Mouse (Mus musculus) embryo, embryonic 10 days (tissue): ENCODE measurements at regions not wholly inside any gene's neighbourhood (a gene's known extent, or its start where the extent isn't known, plus 50 kb on each side); places are given as distances from the start of the nearest gene placed in this dataset.
"Not testable (repeated sequence)": the region's sequence is repeated elsewhere in the genome, so short reads cannot be mapped to it uniquely, and the experiment has no call there.

Source experiments
- DNase-seq: peaks from one replicate; pipeline ENCODE4 v3.0.0-alpha.2; 2015; ENCODE audit warnings: low spot score

DNA sequence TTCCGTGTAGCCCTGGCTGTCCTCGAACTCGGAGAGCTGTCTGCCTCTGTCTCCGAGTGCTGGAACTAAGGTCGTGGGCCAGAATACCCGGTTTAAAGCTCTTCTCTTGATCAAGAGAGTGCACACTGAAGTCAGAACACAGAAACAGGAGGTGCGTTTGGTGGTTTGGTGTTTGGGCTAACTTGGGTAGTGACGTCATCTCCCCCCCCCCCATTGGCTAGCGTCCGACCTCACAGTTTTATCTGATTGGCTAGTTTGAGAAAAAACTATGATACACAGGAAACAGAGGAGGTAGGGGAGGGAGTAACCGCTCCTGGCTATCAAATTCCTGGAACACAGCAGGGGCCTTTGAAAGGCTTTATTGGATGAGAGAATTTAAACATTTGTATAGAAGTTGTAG lies 60.2 kb upstream of the Pim1 start:
- no peak for DNase-seq

DNA sequence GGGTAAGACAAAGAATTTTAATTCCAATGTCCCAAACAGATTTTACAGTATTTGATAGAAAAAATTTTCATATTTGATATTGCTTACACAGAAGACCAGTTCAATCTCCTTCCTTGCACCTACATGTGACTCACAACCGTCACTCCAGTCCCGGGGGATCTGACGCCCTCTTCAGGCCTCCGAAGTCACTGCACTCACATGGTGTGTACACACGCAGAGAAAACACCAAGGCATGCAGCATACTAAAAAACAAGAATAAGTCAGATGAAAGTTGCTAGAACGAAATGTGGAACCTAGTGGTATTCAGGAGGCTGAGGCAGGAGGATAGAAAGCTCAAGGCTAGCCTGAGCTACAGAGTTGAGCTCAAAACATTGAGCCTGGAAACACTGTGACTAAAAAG lies 59.7 kb upstream of the Pim1 start:
- no peak for DNase-seq

DNA sequence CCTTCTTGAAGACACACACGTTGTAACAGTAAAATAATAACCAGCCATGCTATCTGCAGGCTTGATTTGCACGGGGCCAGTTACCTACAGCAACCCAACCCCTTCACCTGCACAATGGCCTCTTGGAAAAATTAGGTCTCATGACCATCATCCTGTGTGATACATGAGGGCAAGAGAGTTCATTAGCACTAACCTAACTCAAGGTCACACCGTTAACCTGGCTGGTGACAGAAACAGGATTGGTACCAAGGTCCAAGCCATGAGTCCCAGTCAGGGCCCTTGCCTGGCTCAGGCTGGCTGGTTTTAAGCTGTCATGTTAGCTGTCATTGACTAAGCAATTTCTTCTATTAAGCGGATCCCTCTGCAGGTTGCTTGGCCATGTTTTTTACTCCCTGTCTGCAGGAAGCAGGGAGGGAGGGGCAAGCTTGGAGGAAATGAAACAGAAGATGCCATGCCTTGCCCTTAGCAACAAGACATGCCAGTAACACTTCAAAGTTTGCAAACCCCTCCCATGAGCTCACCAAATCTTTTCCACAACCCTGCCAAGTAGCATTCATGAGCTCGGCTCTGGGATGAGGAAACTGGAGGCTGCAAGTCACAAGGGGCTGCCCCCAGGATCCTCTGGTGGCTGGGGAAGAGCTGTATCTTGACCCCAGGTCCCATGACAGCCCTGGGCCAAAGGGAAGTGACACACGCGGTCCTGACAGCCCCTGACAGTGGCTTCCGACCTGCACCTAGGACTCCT lies 58.8 kb upstream of the Pim1 start:
- DNase-seq, result no peak

DNA sequence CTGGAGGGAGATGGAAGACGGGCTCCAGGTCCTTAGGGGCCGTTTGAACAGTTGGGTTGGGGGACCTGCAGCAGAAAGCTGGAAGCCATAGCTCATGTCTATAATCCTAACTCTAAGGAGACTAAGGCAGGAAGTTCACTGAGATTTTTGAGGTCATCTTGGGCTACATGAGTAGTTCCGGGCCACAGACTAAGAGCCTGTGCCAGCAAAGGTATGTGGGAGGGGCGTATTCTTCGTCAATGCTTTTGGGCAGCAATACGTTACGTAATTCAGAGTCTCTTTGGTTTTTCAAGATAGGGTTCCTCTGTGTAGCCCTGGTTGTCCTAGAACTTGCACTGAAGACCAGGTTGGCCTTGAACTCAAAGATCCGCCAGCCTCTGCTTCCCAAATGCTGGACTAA lies 57.9 kb upstream of the Pim1 start:
- no peak for DNase-seq

DNA sequence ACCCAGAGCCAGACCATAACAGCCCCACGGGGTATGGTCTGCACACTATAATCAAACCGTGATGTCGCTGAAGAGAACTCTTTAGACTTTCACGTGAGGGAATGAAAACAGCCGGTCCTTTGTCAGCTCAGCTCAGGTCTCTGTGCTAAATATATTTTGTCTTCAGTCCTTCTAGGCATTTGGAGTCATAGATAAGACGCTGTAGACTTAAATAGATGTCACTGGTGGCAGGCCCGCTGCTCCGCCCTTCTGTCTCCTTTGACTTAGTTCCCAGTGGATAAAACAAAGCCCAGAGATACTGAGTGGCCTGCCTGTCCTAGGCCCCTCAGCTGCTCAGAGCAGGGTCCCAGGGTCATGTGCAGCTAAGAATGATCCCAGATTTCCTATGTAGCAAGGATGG lies 57.2 kb upstream of the Pim1 start:
- DNase-seq, result no peak

DNA sequence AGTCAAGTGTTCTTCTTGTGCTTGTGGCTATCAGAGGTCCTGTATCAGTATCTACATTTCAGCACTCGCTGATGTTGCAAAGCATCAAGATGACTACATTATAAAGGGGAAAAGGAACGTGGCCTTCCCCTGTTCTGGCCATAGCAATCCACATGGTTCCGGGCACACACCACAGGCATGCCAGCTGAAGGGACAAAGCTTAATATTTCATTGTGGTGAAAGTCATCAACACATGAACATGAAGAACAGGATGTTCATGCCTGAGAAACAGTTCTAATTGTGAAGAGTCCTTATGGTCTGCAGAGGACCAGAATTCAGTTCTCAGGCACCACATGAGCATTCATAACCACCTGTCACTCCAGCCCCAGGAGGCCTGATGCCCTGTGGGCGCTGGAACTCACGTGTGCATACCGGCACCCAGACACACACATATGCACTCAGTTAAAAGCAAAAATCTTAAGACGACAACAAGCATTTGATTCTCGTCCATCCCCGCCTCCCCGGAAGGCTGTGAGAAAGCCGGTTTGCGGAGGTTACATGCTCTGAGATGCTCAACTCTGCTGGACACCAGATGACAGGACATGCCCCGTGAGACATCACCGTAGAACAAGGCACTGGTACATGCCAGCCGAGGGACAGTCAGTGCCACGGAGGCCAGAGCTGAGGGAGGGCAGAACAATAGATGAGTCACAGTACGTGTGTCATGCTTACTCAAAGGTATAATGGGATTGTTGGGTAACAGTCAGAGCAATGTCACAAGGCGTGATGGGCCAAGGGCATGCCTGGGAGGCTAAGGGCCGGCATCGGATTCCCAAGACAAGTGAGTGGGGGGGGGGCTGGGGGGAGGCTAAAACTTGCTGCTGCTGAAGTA lies 56.2 kb upstream of the Pim1 start:
- DNase-seq, result no peak

DNA sequence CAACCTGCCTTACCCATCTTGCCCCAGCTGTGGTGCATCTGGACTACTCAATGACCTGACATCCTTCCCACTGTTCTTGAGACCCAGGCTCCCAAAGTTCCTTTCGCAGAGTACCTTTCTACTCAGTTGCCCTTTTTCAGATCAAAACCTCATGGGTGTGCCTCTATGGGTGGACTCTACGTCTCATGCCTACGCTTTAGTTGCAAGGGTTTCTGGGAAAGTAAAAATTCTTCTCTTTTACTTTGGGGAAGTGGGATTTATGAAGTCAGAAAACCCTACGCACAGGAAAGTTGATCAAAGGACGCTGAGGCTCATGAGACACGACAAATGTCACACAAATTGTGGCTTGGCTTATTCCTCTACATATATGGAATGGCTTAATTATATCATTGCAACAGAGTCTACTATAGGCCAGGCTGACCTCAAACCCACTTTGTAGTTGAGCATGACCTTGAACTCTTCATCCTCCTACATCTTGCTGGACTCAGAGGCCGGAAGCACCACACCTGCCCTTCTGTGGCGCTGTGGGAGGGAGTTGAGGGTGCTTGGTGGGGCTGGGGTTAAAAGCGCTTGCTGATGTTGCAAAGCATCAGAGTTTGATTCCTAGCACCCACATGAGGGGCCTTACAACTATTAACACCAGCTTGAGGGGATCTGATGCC lies 55.1 kb upstream of the Pim1 start:
- DNase-seq, result no peak

DNA sequence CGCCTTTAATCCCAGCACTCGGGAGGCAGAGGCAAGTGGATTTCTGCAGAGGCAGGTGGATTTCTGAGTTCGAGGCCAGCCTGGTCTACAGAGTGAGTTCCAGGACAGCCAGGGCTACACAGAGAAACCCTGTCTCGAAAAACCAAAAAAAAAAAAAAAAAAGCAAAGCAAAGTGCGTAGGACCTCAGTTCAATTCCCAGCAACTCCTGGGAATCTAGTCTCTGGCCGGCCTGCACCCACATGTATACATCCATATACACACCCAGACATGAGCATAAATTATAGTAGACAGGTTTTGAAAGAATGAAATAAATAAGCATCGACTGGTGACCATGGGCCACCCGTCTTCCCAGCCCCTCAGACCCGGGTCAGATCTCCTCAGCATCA lies 54.1 kb upstream of the Pim1 start:
- DNase-seq, result not testable (repeated sequence)

DNA sequence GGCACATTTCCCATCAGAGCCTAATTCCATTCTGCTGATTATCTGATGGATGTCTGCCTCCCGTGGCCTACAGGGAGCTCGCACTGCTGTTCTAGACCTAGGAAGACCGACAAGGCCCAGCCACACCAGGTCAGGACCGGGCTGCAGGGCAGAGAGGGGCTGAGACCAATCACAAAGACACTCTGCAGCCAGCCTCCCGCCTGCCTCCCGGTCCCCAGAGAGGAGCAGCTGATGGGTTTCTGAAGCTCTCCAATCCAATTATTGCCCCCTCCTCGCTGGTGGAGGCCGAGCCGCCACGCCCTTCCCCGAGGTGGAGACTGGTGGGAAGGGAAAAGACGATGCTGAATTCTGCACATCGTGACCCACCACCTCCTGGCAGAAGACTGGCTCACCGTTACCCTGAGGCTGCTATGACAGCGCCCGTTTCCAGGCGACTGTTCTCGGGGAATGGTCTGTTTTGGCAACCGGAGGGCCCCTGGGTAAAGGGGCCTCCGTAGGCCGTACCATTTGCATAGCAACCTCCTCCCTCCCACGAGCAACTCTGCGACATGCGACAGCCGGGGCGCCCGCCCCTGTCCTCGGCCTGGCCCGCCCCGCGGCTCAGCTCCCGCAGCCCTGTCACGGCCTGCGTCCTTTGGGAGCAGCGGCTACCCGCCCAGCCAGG lies 53.5 kb upstream of the Pim1 start:
- peak; percentile 86 for DNase-seq

DNA sequence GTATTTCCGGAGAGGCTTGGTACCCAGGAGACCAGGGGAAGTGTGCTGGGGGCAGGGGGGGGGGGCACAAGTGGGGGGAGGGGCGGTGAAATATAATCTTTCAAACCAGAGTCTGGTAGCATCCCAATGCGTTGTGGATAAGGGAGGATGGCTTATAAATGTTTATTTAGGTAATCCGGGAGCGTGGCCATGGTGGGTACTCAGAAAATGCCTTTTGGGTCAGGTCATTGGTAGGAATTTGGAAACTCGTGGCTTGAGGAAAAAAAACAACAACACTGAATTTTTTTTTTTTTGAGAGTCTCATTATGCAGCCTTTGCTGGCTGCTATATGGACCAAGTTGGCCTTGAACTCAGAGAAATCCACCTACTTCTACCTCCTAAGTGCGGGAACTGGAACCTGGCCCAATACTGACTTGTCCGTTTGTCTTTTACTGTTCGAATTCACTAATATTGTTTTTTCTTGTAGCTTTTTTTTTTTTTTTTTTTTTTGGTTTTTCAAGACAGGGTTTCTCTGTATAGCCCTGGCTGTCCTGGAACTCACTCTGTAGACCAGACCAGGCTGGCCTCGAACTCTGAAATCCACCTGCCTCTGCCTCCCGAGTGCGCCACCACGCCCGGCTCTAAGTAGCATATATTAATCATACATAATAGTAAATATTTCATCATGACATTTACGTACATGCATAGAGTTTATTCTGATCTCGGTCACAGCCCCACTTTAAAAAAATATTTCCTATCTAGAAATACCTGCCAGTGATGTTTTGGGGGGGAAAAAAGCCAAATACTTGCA lies 52.8 kb upstream of the Pim1 start:
- DNase-seq, result no peak

DNA sequence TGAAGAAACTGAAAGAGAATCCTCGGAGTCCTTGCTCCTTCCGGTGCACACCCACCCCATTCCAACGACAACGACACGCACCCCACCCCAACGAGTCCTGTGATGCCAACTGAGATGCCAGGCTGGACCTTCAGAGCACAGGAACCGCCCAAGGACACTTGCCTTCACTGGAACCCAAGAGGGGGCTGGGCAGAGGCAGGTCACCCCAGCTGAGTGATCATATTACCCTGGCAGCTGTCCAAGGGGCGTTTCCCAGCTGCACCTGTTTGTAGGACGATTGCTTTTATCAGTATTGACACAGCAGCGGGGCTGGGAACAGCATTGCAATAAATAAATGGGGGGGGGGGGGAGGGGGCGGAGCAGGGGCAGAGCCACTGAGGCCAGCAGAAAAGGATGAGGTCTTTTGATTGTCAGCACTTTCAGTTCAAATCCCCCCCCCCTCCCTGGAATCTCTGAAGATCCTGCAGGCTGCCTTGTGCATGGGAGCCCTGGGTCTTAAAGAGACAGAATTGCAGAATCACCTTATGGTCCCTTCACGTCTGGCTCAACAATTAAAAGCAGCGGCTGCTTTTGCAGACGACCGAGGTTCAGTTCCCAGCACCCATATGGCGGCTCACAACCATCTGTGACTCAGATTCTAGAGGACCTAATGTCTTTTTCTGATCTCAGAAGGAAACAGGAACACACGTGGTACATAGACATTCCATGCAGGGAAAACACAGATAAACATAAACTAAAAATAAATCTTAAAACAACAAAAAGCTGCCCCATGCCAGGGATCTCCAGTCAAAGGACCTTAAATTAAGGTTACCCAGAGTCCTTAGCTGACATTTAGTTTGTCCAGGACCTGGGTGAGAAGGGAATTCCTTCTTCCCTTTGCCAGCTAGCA lies 52.0 kb upstream of the Pim1 start:
- DNase-seq, result peak; percentile 72

DNA sequence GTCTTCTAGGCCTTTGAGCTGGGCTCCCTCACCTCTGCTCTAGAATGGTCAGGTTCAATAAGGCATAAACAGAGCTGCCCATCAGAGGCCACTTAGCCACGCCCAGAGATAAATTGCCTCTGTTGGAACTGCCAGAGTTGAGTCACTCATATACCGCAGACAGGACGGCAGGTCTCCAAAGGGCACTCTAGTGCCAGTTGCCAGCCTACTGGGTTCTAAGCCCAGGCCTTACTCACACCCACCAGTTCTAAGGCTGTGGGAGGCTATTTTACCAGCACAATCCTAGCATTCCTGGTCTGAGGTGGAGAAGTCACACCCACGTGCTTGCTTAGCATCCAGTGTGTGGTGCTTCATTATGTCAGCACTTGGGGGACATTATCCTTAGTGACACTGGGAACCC lies 50.6 kb upstream of the Pim1 start:
- DNase-seq, result no peak

DNA sequence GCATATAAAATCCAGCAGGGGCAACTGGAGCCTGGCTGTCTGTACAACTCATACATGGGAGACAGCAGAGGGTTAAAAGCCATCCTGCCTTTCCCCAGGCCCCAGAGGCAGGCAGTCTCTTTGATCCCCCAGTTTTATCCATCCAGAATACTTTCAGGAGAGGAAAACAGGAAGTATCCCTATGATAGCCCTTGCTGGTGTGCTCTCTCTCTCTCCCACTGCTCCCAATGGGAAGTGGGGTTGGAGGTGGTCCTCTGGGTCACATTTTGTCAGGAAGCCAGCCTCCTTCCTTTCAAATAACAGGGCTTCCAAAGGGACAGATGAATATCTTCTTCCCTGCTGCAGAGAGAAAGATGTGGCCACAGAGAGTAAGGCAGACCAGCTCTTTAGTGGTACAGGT lies 50.1 kb upstream of the Pim1 start:
- no peak for DNase-seq
